Mouse (Mus musculus): Measurements from ENCODE around the gene Lemd1. TPM values are rescaled to one million over a fixed set of nuclear protein-coding genes. Genes with fewer than 3 reads are reported as not detected.
"Not testable (repeated sequence)": the region's sequence is repeated elsewhere in the genome, so short reads cannot be mapped to it uniquely, and the experiment has no call there.

Gene Lemd1
- total RNA-seq, 2 experiments from 2014 or later: 0.27 to 0.36 TPM

DNA sequence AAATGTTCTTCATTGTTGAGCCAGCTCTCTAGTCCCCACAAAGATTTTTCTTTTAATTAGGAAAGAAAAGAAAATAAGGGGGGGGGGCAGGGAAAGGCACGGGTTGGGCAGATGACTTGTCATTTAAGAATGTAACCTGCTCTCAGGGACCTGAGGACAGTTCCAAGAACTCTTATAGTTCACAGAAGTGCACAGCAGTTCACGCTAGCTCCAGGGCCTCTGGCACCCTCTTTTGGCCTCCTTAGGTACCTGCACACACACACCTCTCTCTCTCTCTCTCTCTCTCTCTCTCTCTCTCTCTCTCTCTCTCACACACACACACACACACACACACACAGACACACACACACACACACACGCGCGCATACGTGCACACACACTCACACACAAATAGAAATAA is 63.2 kb downstream of the Lemd1 start:
- no peak for DNase-seq

DNA sequence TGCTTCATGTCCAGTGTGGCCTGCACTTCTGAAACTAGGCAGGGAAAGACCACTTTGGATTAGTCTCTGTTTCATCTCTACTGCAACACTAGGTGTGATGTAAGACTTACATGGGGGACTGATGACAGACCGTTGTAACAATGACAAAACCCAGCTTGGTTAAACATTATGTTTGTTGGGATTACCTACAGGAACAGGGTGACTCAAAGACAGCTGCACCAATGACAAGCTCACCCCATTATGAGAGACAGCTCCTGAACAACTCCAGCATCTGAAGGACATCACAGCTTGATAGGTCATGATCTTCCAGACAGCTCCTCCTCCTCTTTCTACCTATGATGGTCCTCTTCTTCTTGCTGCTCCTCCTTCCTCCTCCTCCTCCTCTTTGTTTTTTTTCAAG is 69.1 kb downstream of the Lemd1 start:
- no peak for DNase-seq

DNA sequence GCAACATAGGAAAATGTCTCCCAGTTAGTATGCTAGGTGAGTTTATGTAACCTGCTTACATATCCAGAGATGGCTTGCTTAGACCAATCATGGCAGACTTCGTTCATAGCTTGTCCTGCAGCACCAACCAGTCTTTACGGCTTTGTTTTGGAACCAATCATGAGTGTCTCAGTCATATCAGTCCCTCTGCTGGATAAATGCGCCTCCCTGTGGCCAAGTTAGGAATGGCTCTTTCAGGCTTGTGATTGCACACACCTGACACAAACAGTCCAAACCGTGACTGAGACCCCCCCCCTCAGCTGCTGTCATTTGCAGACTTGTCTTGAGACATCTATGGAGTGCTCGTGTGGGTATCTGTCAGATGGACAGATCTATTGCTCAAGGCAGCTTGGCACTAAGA is 69.8 kb downstream of the Lemd1 start:
- DNase-seq: no peak

DNA sequence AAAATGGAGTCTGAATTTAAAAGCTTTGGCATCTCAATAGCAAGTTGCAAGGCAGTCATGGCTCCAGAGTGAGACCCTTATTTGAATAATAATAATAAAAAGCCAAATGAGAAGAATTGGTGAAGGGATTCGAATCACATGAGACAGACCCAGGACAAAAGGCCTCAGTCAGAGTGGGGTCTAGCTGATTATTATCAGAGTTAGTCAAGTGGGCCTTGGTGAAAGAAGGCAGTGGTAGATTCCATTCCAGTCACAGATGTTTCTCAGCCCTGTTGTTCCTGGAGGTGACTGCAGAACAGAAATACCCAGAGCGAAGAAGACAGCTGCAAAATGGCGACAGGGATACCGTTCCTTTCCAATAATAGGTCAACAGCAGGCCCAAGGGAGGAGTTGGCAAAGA is 72.4 kb downstream of the Lemd1 start:
- no peak for DNase-seq

DNA sequence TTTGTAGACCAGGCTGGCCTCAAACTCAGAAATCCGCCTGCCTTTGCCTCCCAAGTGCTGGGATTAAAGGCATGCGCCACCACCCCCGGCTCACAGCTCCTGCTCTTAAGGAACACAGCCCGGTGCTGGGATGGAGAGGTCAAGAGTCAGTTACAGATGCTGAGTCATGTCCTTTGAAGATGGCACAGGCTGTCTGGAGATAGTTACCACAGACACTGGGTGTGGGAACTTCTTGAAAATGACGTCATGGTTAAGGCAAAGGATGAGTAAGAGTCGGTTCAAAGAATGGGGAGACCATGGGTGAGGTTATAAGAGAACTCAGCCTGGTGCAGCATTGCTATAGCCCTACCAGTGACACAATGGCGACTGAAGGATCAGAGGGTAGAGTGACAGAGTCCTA is 73.3 kb downstream of the Lemd1 start:
- no peak for DNase-seq

DNA sequence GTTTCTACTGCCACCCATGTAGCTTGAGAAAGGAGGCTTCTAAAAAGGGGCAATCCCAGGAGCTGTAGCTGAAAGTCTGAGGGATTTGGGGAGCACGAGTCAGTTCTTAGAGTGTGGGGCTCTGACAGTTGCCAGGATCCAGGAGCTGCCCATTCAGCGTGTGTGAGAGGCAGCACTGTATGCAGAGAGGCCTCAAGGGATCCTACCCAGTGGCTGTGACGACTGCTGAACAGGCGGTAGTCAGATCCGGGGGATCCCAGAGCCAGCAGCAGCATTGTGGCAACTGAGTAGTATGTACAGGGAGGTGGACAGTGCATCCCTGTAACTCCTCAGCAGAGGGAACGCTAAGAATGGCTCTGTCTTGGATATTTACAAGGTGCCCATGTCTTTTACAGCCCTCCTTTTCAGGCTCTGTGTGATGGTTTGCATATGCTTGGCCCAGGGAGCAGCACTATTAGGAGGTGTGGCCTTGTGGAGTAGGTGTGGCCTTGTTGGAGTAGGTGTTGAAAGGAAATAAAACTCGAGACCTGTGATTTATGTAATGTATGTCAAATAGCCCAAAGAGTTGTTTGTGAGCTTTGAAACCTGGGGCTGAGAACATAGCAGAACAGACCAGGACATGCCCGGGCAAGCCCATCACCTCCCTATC is 74.1 kb downstream of the Lemd1 start:
- no peak for DNase-seq

DNA sequence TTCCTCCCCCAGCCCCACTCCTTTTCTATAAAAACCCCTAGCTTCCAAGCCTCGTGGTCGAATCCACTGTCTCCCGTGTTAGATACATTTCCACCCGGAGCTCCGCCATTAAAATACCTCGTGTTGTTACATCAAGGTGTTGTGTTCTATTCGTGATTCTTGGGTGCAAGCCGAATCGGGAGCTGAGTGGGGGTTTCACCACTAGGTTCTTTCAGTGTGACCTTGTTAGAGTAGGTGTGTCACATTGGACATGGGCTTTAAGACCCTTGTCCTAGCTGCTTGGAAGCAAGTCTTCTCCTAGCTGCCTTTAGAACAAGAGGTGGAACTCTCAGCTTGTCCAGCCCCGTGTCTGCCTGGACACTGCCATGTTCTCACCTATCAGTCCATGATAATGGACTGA is 74.7 kb downstream of the Lemd1 start:
- DNase-seq: no peak

DNA sequence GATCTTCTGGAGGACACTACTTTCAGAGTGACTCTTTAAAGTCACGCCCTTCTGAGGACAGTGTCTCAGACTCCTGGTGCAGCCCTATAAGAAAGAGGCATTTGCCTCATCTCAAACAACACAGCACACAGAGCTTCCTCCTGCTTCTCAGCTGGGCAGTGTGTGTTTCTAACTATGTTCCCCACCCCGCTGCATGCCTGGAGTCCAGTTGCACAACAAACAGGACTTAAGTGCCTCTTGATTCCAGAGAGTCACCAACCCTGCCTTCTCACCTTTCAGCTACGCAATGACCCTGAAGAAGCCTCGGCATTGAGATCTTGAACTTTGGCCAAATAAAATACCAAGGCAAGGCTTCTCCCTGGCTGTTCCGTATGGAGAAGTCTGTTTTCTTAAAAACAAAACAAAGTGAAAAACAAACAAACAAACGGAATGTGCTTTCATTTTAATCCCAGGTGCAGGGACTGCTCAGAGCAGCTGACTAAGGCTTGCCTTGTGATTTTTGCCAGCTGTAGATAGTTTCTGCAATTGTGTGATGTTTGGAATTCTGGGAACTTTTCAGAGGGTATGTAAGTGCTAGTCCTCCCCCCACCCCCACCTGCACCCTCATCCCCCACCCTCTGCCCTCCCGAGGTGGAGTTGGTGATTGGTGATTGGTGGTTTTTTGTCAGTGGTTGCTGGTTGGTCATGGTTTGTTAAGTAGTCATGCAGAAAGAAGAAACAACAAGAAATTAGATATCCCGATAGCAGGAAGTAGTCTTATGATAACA is 75.7 kb downstream of the Lemd1 start:
- peak; percentile 40 for DNase-seq

DNA sequence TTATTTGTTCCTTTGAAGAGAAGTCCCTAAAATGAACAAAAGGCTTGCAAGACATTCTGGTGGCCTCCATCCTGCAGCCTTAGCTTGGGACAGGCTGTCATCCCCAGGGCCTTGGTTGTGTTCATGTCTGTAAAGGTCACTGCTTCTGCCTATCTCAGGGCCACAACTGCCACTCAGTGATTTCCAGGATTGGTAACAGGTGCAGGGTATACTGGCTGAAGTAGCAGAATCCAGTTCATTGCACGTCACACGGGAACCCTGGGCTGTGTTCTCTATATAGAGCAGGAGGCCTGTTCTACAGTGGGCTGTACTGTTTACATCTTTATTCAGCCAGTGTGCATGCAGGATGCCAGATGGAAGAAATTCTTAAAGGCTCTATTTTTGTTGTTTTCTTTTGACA is 76.7 kb downstream of the Lemd1 start:
- DNase-seq: no peak

DNA sequence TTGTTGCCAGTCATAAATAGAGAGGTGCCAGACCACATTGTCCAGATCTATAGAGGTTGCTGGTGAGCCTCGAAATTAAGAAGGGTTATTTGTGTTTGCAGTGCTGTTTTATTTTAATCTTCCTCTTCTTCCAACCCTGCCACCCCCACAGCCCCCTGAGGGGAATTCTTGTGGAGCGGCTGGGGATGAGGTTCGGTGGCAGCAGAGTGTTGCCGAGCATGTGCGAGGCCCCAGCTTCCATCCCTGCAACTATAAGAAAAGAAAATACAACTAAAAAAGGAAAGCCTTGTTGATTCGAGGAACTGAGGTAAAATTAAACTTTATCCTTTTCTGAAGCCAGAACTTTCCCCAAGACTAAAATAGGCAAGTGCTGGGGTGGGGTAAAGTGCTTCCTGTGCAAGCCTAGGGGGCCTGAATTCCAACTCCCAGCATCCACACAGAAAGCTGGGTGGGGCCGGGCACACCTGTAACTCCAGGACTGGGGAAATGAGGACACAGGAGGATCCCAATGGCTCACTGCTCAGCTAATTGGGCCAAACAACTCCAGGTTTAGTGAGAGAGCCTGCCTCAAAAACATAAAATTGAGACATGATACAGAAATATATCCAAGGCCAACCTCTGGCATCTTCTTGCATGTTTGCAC is 77.3 kb downstream of the Lemd1 start:
- no peak for DNase-seq

DNA sequence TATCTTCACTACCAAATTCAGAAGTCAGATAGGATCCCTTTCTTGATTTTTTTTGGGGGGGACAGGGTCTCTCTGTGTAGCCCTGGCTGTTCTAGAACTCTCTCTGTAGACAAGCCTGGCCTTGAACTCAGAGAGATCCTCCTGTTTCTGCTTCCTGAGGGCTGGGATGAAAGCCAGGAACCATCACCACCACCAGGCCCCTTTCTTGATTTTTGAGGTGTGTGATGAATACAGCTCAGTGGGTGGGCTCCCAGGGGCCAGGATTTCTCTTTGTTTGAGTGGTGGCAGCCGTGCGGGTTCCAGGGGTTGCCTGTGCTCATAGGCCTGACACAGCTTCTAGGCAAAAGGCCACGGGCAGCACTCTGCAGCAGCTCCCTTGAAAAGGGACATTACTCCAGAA is 80.0 kb downstream of the Lemd1 start:
- no peak for DNase-seq

DNA sequence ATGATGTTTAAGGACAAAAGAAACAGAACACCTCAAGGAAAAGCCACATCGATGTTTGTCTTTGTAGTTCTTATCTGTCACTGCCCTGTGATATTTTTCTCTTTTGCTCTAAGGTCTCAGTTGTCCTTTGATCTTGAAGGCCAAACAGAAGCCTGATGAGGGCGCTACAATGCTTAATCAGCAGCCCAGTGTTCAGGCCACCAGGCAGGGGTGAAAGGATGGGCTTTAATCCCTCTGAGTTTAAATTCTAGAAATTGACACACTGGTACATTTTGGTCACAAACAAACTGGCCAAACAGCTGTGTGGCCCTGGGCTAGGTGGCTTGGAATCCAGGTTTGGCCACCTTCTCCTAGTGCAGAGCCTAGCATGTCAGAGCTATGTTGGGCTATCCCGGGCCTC is 85.5 kb downstream of the Lemd1 start:
- DNase-seq: no peak

DNA sequence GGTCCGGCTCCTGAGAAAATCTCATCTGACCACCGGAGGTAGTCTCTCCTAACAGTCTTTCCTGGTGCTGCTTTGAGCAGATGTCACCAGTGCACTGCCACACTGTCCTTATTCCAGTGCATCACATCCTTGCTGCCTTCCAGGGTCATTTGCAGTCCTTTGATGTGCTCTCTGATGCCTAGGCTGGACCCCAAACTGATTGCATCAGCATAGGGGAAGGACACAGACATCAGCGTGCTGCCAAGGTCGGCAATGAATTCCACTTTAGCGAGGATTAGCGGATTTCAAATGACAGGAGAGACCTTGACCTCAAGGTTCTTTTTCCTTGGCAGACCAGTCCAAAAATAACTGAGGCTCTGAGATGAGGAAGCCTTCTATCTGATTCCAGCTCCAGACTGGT is 85.9 kb downstream of the Lemd1 start:
- DNase-seq: peak; percentile 78

DNA sequence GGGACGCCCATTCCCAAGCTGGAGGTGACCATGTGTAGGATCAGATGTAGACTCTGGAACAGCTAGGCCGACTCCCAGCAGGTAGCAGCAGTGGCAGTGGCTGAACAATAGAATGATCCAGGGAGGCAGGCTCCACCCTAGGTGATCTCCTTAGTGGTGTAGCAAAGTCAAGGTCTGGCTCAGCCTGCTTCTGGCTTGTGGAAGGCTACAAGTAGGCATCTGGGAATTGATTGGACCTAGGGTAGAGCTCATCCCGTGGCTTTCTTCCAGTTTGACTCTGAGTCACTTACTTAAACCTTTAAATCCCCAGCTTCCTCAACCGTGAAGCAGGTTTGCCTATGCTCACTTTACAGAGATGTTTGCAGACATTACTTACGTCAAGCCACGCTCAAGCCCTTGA is 89.4 kb downstream of the Lemd1 start:
- not testable (repeated sequence) for DNase-seq

DNA sequence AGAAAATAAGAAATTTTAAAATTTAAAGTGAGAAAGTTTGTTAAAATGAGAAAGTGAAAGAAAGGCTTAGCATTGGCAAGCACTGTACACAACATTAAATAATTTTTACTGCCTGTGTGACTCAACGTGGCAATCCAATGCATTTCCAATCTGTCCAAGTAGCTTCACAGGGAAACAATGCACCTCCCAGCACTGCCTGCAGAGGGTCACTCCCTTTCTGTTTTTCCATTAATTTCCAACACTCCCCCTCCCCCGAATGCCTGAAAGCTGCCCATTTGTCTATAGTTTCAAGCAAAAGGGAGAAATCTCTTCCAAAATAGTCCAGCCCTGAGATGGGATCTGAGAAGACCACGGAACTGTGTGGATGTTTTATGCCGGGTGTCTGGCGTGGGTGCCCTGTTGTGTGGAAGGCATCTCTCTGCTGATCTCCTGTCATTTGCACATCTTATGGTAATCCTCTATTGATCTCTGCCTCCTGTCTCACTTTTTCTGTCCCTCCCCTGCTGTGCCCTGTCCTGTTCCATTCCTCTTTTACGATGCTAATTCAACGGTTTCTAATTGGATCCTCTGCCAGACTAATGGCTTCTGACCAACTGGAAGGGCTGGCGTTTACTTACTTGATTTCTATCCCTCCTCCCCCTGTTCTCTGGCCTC is 90.4 kb downstream of the Lemd1 start:
- no peak for DNase-seq

DNA sequence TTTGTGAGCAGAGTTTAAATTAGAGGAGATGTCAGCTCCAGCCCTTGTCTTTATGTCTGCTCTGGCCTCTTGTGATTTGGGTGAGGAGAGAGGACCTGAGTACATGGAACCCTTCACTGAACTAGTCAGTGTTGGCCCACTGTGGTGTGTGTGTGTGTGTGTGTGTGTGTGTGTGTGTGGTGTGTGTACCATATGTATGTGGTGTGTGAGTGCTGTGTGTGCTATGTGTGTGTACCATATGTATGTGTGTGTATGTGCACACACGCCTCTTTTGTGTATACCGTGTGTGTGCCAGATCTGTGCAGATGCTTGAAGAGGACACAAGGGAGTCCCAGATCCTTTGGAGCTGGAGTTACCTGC is 90.9 kb downstream of the Lemd1 start:
- no peak for DNase-seq

DNA sequence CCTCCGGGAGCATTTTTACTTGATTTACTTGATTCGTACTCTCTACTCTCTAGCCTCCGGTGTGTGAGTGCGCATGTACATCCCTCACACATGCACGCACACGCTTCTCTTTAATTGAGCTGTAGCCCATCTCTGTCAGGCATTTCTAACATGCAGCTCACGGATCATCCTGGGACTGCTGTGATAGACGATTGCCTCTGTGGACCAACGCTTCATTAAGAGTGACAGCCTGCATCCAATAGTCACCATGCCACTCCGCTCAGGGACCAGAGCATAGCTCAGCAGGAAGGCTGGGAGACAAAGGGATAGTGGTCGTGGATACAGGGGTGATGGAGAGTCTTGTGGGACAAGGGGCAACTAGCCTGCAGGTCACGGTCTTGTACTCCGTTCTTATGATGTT is 91.8 kb downstream of the Lemd1 start:
- no peak for DNase-seq

DNA sequence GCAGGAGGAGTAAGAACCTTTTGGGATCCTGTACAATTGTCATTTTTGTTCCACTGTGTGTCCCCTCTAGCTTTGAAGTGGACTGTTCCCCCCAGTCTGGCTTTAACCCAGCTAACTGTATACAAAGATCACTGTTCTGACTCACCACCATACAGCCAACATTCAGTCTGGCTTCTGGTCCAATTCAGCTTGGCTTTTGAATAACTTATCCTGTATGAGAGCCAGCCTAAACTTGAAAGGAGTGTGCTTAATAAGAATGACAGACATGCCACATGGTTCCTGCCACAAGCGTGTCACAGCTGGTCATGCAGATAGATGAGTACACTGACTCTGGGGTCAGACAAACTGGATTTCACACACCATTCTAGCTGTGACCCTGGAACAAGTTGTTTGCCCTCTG is 95.5 kb downstream of the Lemd1 start:
- no peak for DNase-seq

DNA sequence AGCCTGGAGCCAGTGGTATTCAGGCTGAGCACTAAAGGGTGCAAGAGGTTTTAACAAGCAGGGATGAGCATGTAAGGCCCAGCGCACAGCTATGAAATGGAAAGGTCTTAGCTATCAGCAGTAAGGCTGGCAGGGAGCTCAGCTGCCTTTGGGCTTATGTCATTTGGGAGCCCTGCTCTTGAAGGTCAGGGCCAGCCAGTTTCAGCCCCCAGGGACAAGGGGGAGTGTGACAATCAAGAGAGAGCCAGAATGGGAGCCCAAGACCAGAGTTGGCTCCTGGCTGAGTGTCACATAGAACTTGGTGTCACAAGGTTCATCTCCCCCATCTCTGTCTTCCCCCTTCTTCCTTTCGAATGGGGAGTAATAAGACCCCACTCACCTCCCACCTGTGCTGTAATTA is 96.2 kb downstream of the Lemd1 start:
- DNase-seq: peak; percentile 77

DNA sequence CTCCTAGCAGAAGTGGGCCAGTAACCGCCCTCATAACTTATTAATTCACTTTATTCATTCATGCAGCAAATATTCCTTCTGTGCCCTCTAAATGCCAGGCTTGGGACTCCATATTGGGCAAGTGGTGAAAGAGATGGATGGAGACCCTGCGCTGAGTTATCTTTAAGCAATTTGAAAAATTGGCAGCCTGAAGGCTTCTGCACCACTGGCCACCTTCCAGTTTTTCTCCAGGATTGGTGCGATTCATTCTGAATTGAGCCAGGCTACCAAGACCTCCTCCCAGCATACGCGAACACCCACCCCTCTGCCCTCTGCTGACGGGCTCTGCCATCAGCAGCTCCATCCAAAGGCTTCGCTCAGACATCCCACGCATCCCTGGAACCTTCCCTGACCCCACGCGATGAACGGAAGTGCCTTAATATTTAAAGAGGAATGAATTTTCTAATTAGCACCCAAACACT is 96.8 kb downstream of the Lemd1 start:
- peak; percentile 65 for DNase-seq

DNA sequence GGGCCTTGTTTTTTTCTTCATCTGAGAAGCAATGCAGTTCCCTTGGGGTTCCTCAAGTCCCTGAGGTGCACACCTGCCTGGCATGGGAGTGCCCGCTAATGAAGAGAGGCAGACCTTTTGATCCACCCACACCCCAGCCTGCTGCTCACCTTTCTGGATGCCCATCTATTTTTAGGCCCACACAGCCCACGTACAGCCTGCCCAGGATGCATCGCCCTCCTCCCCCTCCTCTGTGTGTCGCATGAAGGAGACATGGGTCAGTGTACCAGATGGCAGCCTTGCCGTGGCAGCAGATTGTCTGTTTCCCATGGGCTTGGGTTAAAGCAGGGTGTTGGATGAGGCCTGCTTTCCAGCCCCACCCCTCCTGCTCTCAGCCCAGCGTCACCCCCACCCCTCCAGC is 98.7 kb downstream of the Lemd1 start:
- no peak for DNase-seq

DNA sequence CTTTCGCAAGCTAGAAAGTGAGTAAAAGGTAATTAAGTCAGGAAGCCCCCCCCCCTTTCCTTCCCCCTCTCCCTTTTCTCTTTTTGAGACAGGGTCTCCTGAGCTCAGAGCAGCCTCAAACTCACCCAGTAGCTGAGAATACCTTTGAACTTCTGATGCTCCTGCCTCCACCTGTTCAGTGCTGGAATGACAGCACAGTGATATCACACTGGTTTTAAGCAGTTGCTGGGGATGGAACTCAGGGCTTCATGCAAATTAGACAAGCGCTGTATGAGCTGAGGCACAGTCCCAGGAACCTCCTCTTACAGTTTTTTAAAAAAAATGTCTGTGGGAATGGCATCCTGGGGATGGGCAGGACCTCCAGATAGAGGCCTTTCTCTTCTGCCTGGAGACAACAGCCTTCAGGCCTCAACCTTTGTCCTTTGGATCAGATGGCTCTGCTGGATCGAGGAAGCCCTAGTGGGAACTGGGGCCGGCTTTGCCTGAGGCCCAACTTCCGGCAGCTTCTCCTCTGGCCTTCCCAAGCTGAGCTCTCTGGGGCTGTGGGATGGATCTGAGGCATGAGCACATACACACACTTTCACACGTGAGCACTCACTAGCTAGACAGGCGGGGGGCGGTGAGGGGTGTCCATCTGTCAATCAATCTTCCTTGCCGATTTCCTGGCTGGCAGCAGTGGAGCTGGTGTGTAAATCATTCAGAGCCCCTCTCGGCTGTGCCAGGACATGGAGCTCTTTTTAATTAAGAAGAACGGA is 99.9 kb downstream of the Lemd1 start:
- DNase-seq: no peak
